Mouse (Mus musculus): ENCODE measurements around the gene Inca1. TPM values are rescaled to one million over a fixed set of nuclear protein-coding genes. Genes with fewer than 3 reads are reported as not detected.

Inca1 gene
- total and polyA plus RNA-seq, 3 experiments: 1.7 to 3.8 (median 3.4) TPM

DNA sequence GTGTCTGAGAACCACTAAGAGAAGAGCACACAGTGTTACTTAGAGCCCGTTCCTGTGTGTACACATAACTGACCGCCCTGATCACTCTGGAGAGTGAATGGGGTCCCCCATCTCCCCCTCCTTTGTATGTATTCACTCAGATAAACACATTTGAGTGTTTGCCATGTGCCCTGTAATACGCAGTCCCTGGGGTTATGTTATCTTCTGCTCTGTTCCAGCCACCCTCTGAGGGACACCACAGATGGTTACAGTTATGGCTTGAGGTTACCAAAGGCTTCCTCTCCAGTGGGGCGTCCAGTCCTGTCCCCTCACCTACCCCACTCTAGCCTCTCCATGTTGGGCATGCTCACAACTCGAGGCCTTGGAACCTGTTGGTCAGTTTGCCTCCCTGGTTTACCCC lies 27.4 kb upstream of the Inca1 start:
- no peak overlapping the region for H3K27ac ChIP-seq (ENCODE audit: insufficient read depth, low read depth)
- no peaks in the 10 kb centered on the region for H3K4me1 ChIP-seq (ENCODE audit: control insufficient read depth in 1 of 2, insufficient read depth in 2 of 2)
- no peak overlapping the region for H3K4me3 ChIP-seq (replicated peaks in 1 of 3; ENCODE audit: low read depth in 2 of 3, low read length in 2 of 3, poor library complexity in 1 of 3)
- H3K79me2 ChIP-seq (replicated peaks; ENCODE audit: control insufficient read depth, extremely low read depth, insufficient read depth, poor library complexity, severe bottlenecking): no peaks in the 10 kb centered on the region
- H3K9ac ChIP-seq (ENCODE audit: insufficient read depth, low read depth): no peak overlapping the region
- H3K9me3 ChIP-seq (replicated peaks; ENCODE audit: low read length): no peaks in the 10 kb centered on the region
- dilution Hi-C loops (cut with MboI; ENCODE audit: extremely low pct_ligation_motif_present, extremely low pct_unique_long_range_greater_than_20kb, low sequenced_read_pairs): no loop called here
- H3K4me2 ChIP-seq (ENCODE audit: insufficient read depth, low read depth, poor library complexity, severe bottlenecking): no peak overlapping the region
- in situ Hi-C loops (cut with MboI; ENCODE audit: low pct_ligation_motif_present, low pct_unique_long_range_greater_than_20kb, low sequenced_read_pairs): no loop called here
- H3K27me3 ChIP-seq (replicated peaks): no peaks in the 10 kb centered on the region
- TF ChIP-seq GABPA (IDR thresholded peaks at IDR 0.05; ENCODE audit: insufficient replicate concordance, low read depth, low read length): no peak
- no peak for TF ChIP-seq MAZ (IDR thresholded peaks at IDR 0.05; ENCODE audit: low read depth, low read length)
- no peak for TF ChIP-seq JUND (conservative IDR thresholded peaks at IDR 0.05; ENCODE audit: low read depth, low read length)
- TF ChIP-seq E2F4 (IDR thresholded peaks at IDR 0.05; ENCODE audit: insufficient replicate concordance, low read depth, low read length): no peak
- TF ChIP-seq SIN3A (IDR thresholded peaks at IDR 0.05; ENCODE audit: low read length): no peak
- H3K36me3 ChIP-seq (replicated peaks in 1 of 2; ENCODE audit: control insufficient read depth in 1 of 2, insufficient read depth in 1 of 2, low read length in 1 of 2): peaks cover 57 to 66% of the 10 kb centered on the region in 2 experiments
- no peak for DNase-seq (ENCODE audit: extremely low read depth)

- peaks cover 57 to 73% of the 10 kb centered on the region in 2 experiments for H3K36me3 ChIP-seq (replicated peaks in 1 of 2; ENCODE audit: control insufficient read depth in 1 of 2, insufficient read depth in 1 of 2, low read length in 1 of 2)
- H3K9me3 ChIP-seq (replicated peaks; ENCODE audit: low read length): no peaks in the 10 kb centered on the region
- DNase-seq (ENCODE audit: extremely low read depth): no peak
- dilution Hi-C loops (cut with MboI; ENCODE audit: extremely low pct_ligation_motif_present, extremely low pct_unique_long_range_greater_than_20kb, low sequenced_read_pairs) (no loop called here), in situ Hi-C loops (cut with MboI; ENCODE audit: low pct_ligation_motif_present, low pct_unique_long_range_greater_than_20kb, low sequenced_read_pairs) (no loop called here)
- no peak for TF ChIP-seq MEF2A (IDR thresholded peaks at IDR 0.05; ENCODE audit: borderline replicate concordance, low read depth, low read length)
- no peak for TF ChIP-seq USF2 (conservative IDR thresholded peaks at IDR 0.05; ENCODE audit: low read depth, low read length)
- no peak for TF ChIP-seq ZMIZ1 (IDR thresholded peaks at IDR 0.05; ENCODE audit: low read depth, low read length)
- no peak for TF ChIP-seq ETS1 (conservative IDR thresholded peaks at IDR 0.05; ENCODE audit: low read depth, low read length)
- no peaks in the 10 kb centered on the region for H3K79me2 ChIP-seq (replicated peaks; ENCODE audit: control insufficient read depth, extremely low read depth, insufficient read depth, poor library complexity, severe bottlenecking)
- H3K4me1 ChIP-seq (ENCODE audit: control insufficient read depth in 1 of 2, insufficient read depth in 2 of 2): no peaks in the 10 kb centered on the region
- no peak overlapping the region for H3K27ac ChIP-seq (ENCODE audit: insufficient read depth, low read depth)
- H3K9ac ChIP-seq (ENCODE audit: insufficient read depth, low read depth): no peak overlapping the region
- H3K4me3 ChIP-seq (replicated peaks in 1 of 3; ENCODE audit: low read depth in 2 of 3, low read length in 2 of 3, poor library complexity in 1 of 3): no peak overlapping the region
- H3K4me2 ChIP-seq (ENCODE audit: insufficient read depth, low read depth, poor library complexity, severe bottlenecking): no peak overlapping the region
- no peaks in the 10 kb centered on the region for H3K27me3 ChIP-seq (replicated peaks)
Measured at GRCm38 (mm10) chr11:70726585-70726984, 26.6 kb upstream of the Inca1 start.

- Histone ChIP-seq H3K27ac (ENCODE audit: insufficient read depth, low read depth) (no peak overlapping the region), H3K27me3 (replicated peaks) (no peaks in the 10 kb centered on the region), H3K4me2 (ENCODE audit: insufficient read depth, low read depth, poor library complexity, severe bottlenecking) (no peak overlapping the region), H3K36me3 (replicated peaks in 1 of 2; ENCODE audit: control insufficient read depth in 1 of 2, insufficient read depth in 1 of 2, low read length in 1 of 2) (peaks cover 65 to 82% of the 10 kb centered on the region in 2 experiments), H3K9me3 (replicated peaks; ENCODE audit: low read length) (no peaks in the 10 kb centered on the region), H3K4me3 (replicated peaks in 1 of 3; ENCODE audit: low read depth in 2 of 3, low read length in 2 of 3, poor library complexity in 1 of 3) (no peak overlapping the region), H3K4me1 (ENCODE audit: control insufficient read depth in 1 of 2, insufficient read depth in 2 of 2) (peaks cover 3 to 15% of the 10 kb centered on the region in 2 experiments; a peak in 3 of 4 replicates), H3K79me2 (replicated peaks; ENCODE audit: control insufficient read depth, extremely low read depth, insufficient read depth, poor library complexity, severe bottlenecking) (no peaks in the 10 kb centered on the region), H3K9ac (ENCODE audit: insufficient read depth, low read depth) (no peak overlapping the region)
- in situ Hi-C loops (cut with MboI; ENCODE audit: low pct_ligation_motif_present, low pct_unique_long_range_greater_than_20kb, low sequenced_read_pairs) (no loop called here), dilution Hi-C loops (cut with MboI; ENCODE audit: extremely low pct_ligation_motif_present, extremely low pct_unique_long_range_greater_than_20kb, low sequenced_read_pairs) (no loop called here)
- DNase-seq (ENCODE audit: extremely low read depth): no peak
- TF ChIP-seq ZMIZ1 (IDR thresholded peaks at IDR 0.05; ENCODE audit: low read depth, low read length) (no peak), ZNF384 (IDR thresholded peaks at IDR 0.05; ENCODE audit: low read depth, low read length) (no peak), IRF4 (IDR thresholded peaks at IDR 0.05; ENCODE audit: low read depth, low read length) (no peak), MAX (IDR thresholded peaks at IDR 0.05; ENCODE audit: low read length) (no peak), E2F4 (IDR thresholded peaks at IDR 0.05; ENCODE audit: insufficient replicate concordance, low read depth, low read length) (no peak), SMC3 (IDR thresholded peaks at IDR 0.05; ENCODE audit: low read depth, low read length) (no peak), EP300 (IDR thresholded peaks at IDR 0.05; ENCODE audit: low read length) (no peak), BHLHE40 (IDR thresholded peaks at IDR 0.05; ENCODE audit: low read depth, low read length) (no peak), GABPA (IDR thresholded peaks at IDR 0.05; ENCODE audit: insufficient replicate concordance, low read depth, low read length) (no peak)
Measured at GRCm38 (mm10) chr11:70724706-70725105, 24.8 kb upstream of the Inca1 start.
